Mouse (Mus musculus) stomach, postnatal 0 days (tissue): Measurements from ENCODE around the gene Dclk2.

ENCODE experiments used
- CTCF ChIP-seq: IDR thresholded peaks from 2 replicates; pipeline ENCODE4 v1.5.1; 2016; ENCODE audit warnings: antibody characterized with exemption, low read depth, mild to moderate bottlenecking, moderate library complexity
- EP300 ChIP-seq: optimal IDR thresholded peaks from 2 replicates; pipeline ENCODE3; 2016; ENCODE audit warnings: antibody characterized with exemption

DNA sequence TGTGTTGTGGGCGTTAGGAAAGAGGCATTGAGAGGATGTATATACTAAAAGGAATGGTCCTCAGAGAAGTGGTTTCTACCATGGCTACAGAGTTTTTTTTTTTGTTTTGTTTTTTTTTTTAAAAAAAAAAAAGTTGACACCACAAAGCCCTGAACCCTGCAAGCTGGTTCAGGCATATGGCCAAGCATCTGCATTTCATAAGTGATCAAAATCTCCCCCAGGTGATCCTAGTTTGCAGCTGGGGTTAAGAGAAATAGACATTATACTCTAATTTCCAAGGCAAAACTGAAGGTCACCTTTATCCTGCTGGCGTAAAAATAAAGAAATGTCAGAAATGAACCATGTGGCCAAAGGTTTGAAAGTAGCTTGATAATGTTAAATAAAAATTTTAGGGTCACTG is 60.9 kb downstream of the Dclk2 start:
- TF ChIP-seq EP300 (no peak), CTCF (no peak)
